Mouse (Mus musculus): ENCODE measurements around the gene Rtn4r.

The Rtn4r gene

GRCm38 (mm10) chr16:18127241-18127861, at the start of gene Rtn4r:
Rtn4r (plus strand) TSS chr16:18127642.
- DNase-seq (ENCODE audit: low read depth, low spot score) = no peak

GRCm38 (mm10) chr16:18078314-18079015, 49.0 kb upstream of the Rtn4r start:
- DNase-seq (ENCODE audit: low read depth, low spot score) = no peak

GRCm38 (mm10) chr16:18079300-18079699, 48.1 kb upstream of the Rtn4r start:
- no peak for DNase-seq (ENCODE audit: low read depth, low spot score)

- DNase-seq (ENCODE audit: low read depth, low spot score) = no peak
Observed at GRCm38 (mm10) chr16:18080171-18080570, 47.3 kb upstream of the Rtn4r start.

- DNase-seq (ENCODE audit: low read depth, low spot score) = no peak
Observed at GRCm38 (mm10) chr16:18081149-18081827, 46.2 kb upstream of the Rtn4r start.

GRCm38 (mm10) chr16:18082291-18082690, 45.2 kb upstream of the Rtn4r start:
- no peak for DNase-seq (ENCODE audit: low read depth, low spot score)

- no peak for DNase-seq (ENCODE audit: low read depth, low spot score)
Observed at GRCm38 (mm10) chr16:18083231-18083951, 44.1 kb upstream of the Rtn4r start.

- no peak for DNase-seq (ENCODE audit: low read depth, low spot score)
Observed at GRCm38 (mm10) chr16:18084262-18084661, 43.2 kb upstream of the Rtn4r start.

- no peak for DNase-seq (ENCODE audit: low read depth, low spot score)
Observed at GRCm38 (mm10) chr16:18087101-18087500, 40.3 kb upstream of the Rtn4r start.

GRCm38 (mm10) chr16:18096348-18096747, 31.1 kb upstream of the Rtn4r start:
- DNase-seq (ENCODE audit: low read depth, low spot score) = no peak

- DNase-seq (ENCODE audit: low read depth, low spot score) = no peak
Observed at GRCm38 (mm10) chr16:18102816-18103215, 24.6 kb upstream of the Rtn4r start.

GRCm38 (mm10) chr16:18103366-18103765, 24.1 kb upstream of the Rtn4r start:
- DNase-seq (ENCODE audit: low read depth, low spot score) = no peak

GRCm38 (mm10) chr16:18103808-18104207, 23.6 kb upstream of the Rtn4r start:
- no peak for DNase-seq (ENCODE audit: low read depth, low spot score)

- no peak for DNase-seq (ENCODE audit: low read depth, low spot score)
Observed at GRCm38 (mm10) chr16:18108221-18108966, 19.0 kb upstream of the Rtn4r start.

- DNase-seq (ENCODE audit: low read depth, low spot score) = no peak
Observed at GRCm38 (mm10) chr16:18111042-18111441, 16.4 kb upstream of the Rtn4r start.

GRCm38 (mm10) chr16:18116467-18116866, 11.0 kb upstream of the Rtn4r start:
- DNase-seq (ENCODE audit: low read depth, low spot score) = no peak

GRCm38 (mm10) chr16:18118285-18118684, 9.2 kb upstream of the Rtn4r start:
- no peak for DNase-seq (ENCODE audit: low read depth, low spot score)

GRCm38 (mm10) chr16:18119031-18119730, 8.3 kb upstream of the Rtn4r start:
- no peak for DNase-seq (ENCODE audit: low read depth, low spot score)

- no peak for DNase-seq (ENCODE audit: low read depth, low spot score)
Observed at GRCm38 (mm10) chr16:18122740-18123139, 4.7 kb upstream of the Rtn4r start.

- no peak for DNase-seq (ENCODE audit: low read depth, low spot score)
Observed at GRCm38 (mm10) chr16:18123471-18123870, 4.0 kb upstream of the Rtn4r start.

- DNase-seq (ENCODE audit: low read depth, low spot score) = no peak
Observed at GRCm38 (mm10) chr16:18124040-18124439, 3.4 kb upstream of the Rtn4r start.

All from c-Kit-negative CD71-positive TER-119-positive erythroid progenitor cells, embryonic 14.5 days (primary cell).